10 mouse cellular contexts compared by ENCODE assay signal in genomic region chr19:40511100-40511439, GRCm38 (mm10). TPM values are rescaled to one million over a fixed set of nuclear protein-coding genes. Genes with fewer than 3 reads are reported as not detected.
DNase-seq lines count a peak whose midpoint lies in the region; ATAC-seq and TF ChIP-seq lines count a peak whose summit lies in the region.
"Had no signal": no experiment of that assay in that cellular context is flagged by ENCODE, and none has a peak within 500 bp of the region (broad histone marks: within the 10 kb centered on the region; RNA-seq: fewer than 3 reads in every experiment).

No protein-coding gene starts in this region.

- no peak for DNase-seq in lung, adult 2 months
- no peak for DNase-seq in lung, postnatal 36 days
- DNase-seq in adrenal gland, postnatal 36 days = no peak
- DNase-seq in frontal cortex, postnatal 10 days (ENCODE audit: low spot score in 2 of 2) = no peak
- DNase-seq: thymus, postnatal 25 days had no signal

- peaks cover 29% of the 10 kb centered on the region for H3K36me3 ChIP-seq in erythroblast, embryonic 14.5 days (ENCODE audit: control insufficient read depth)
- no peaks in the 10 kb centered on the region for H3K36me3 ChIP-seq in intestine, embryonic 15.5 days
- no peaks in the 10 kb centered on the region for H3K36me3 ChIP-seq in neural tube, embryonic 15.5 days

- peak overlapping the region; percentile 89 for H3K4me3 ChIP-seq in erythroblast, embryonic 14.5 days (replicated peaks)
- H3K4me3 ChIP-seq in lung, adult 2 months (replicated peaks; ENCODE audit: extremely low read depth, low read depth, low read length) = peak overlapping the region; percentile 30
- H3K4me3 ChIP-seq in intestine, embryonic 15.5 days (replicated peaks) = no peak overlapping the region
- H3K4me3 ChIP-seq in neural tube, embryonic 15.5 days (replicated peaks) = peak overlapping the region; percentile 75

- no peaks in the 10 kb centered on the region for H3K9me3 ChIP-seq in erythroblast, embryonic 14.5 days (ENCODE audit: control insufficient read depth, low read length)
- H3K9me3 ChIP-seq in intestine, embryonic 15.5 days = no peaks in the 10 kb centered on the region
- no peaks in the 10 kb centered on the region for H3K9me3 ChIP-seq in neural tube, embryonic 15.5 days (replicated peaks)

- no peak for ATAC-seq in erythroblast, adult 5-6 weeks (replicated peaks; ENCODE audit: low FRiP score, poor library complexity, severe bottlenecking)
- ATAC-seq in intestine, embryonic 15.5 days = no peak
- ATAC-seq in neural tube, embryonic 15.5 days (ENCODE audit: low FRiP score) = no peak
- ATAC-seq: inflammation-experienced regulatory T-cells, adult 6 months had no signal

- TF ChIP-seq CTCF in lung, adult 2 months (IDR thresholded peaks at IDR 0.05; ENCODE audit: insufficient read depth, low read length) = no peak

- no peak overlapping the region for H3K9ac ChIP-seq in intestine, embryonic 15.5 days
- H3K9ac ChIP-seq in neural tube, embryonic 15.5 days (replicated peaks) = peak overlapping the region; percentile 37

- peak overlapping the region; percentile 93; the same call in 1 of the 2 replicates for H3K4me2 ChIP-seq in intestine, embryonic 15.5 days (replicated peaks)
- peak overlapping the region; percentile 63 for H3K4me2 ChIP-seq in neural tube, embryonic 15.5 days

- WGBS in lung, adult 2 months = 53% methylated on average over 8 of the region's 8 CpGs
- 54% methylated on average over 8 of the region's 8 CpGs for WGBS in intestine, embryonic 15.5 days
- WGBS in neural tube, embryonic 15.5 days = 41% methylated on average over 8 of the region's 8 CpGs

- no peaks in the 10 kb centered on the region for H3K27me3 ChIP-seq in erythroblast, embryonic 14.5 days (ENCODE audit: control insufficient read depth)
- no peaks in the 10 kb centered on the region for H3K27me3 ChIP-seq in intestine, embryonic 15.5 days (replicated peaks)
- H3K27me3 ChIP-seq in neural tube, embryonic 15.5 days (replicated peaks) = no peaks in the 10 kb centered on the region

- H3K27ac ChIP-seq in intestine, embryonic 15.5 days = no peak overlapping the region
- H3K27ac ChIP-seq in neural tube, embryonic 15.5 days (replicated peaks) = peak overlapping the region; percentile 58

- TF ChIP-seq POLR2A in lung, adult 2 months (IDR thresholded peaks at IDR 0.05; ENCODE audit: borderline replicate concordance, extremely low read depth, low read depth, low read length) = no peak

- H3K4me1 ChIP-seq in erythroblast, embryonic 14.5 days (ENCODE audit: control insufficient read depth) = peaks cover 63% of the 10 kb centered on the region
- H3K4me1 ChIP-seq in lung, adult 2 months (ENCODE audit: control insufficient read depth, insufficient read depth, low read length) = peaks cover 6% of the 10 kb centered on the region
- H3K4me1 ChIP-seq in intestine, embryonic 15.5 days (replicated peaks) = peaks cover 11% of the 10 kb centered on the region
- peaks cover 34% of the 10 kb centered on the region for H3K4me1 ChIP-seq in neural tube, embryonic 15.5 days

RNA-seq across cellular contexts. Expression of gene Sorbs1, which starts 2.5 kb away (rescaled TPM):
- 2.4 TPM in 2 replicates for polyA plus RNA-seq in erythroblast, embryonic 14.5 days (2012)
- 28.8 and 41.5 TPM in 2 replicates for total RNA-seq in erythroblast, adult 5-6 weeks (2015; ENCODE audit: low replicate concordance)
- 45.9 and 46.2 TPM in 2 replicates for total RNA-seq in erythroblast, adult 5-6 weeks (2017; ENCODE audit: low replicate concordance)
- 26.4 and 43.4 TPM in 2 replicates for polyA plus RNA-seq in lung, adult 2 months (2012; rRNA removed)
- 72.1 and 76.3 TPM in 2 replicates for polyA plus RNA-seq in intestine, embryonic 15.5 days (2015; fragmentation: Nextera tagmentation; extraction: Ambion mirVana)
- polyA plus RNA-seq in neural tube, embryonic 15.5 days (2015; fragmentation: Nextera tagmentation; extraction: Ambion mirVana) = 94.7 and 103 TPM in 2 replicates
- 100 to 1,000 TPM in 1 of 2 experiments, 10 to 100 TPM in 1; 90.0 to 111 TPM for total RNA-seq in adrenal gland, postnatal 36 days (2021)
